Mouse (Mus musculus) midbrain, embryonic 16.5 days (tissue): ENCODE measurements at regions not wholly inside any gene's neighbourhood (a gene's known extent, or its start where the extent isn't known, plus 50 kb on each side); places are given as distances from the start of the nearest gene placed in this dataset.

Experiments used
- ATAC-seq: fragments of 200-750 bp; cut with Nextera tagmentation; 2 replicates; pipeline ENCODE4 v1.8.0; 2017; ENCODE audit warnings: moderate TSS enrichment
- H3K27ac ChIP-seq: fragments of 300-500 bp; sonication (generic); 2 replicates; pipeline ENCODE4 v1.5.1; 2014; ENCODE audit warnings: mild to moderate bottlenecking, low read length, mixed read lengths
- H3K27me3 ChIP-seq: fragments of 300-500 bp; sonication (generic); 2 replicates; pipeline ENCODE4 v1.6.1; 2014; ENCODE audit warnings: low read depth, low read length, mixed read lengths; ENCODE audit not compliant: control insufficient read depth, insufficient read depth
- H3K36me3 ChIP-seq: fragments of 300-500 bp; sonication (generic); 2 replicates; pipeline ENCODE4 v1.6.1; 2014; ENCODE audit warnings: mild to moderate bottlenecking, low read length, moderate library complexity, mixed read lengths; ENCODE audit not compliant: control insufficient read depth, insufficient read depth
- H3K4me1 ChIP-seq: fragments of 300-500 bp; sonication (generic); 2 replicates; pipeline ENCODE4 v1.6.1; 2014; ENCODE audit warnings: mild to moderate bottlenecking, low read length, mixed read lengths; ENCODE audit not compliant: control insufficient read depth, insufficient read depth
- H3K4me2 ChIP-seq: fragments of 300-500 bp; sonication (generic); 2 replicates; pipeline ENCODE4 v1.6.1; 2014; ENCODE audit warnings: mild to moderate bottlenecking, low read length, mixed read lengths
- H3K4me3 ChIP-seq: fragments of 300-500 bp; sonication (generic); 2 replicates; pipeline ENCODE4 v1.5.1; 2014; ENCODE audit warnings: low read depth, mild to moderate bottlenecking, low read length, moderate library complexity, mixed read lengths
- H3K9ac ChIP-seq: fragments of 300-500 bp; sonication (generic); 2 replicates; pipeline ENCODE4 v1.6.1; 2014; ENCODE audit warnings: low read depth, low read length, mixed read lengths
- H3K9me3 ChIP-seq: fragments of 300-500 bp; sonication (generic); replicated peaks from 2 replicates; pipeline ENCODE4 v1.6.1; 2014; ENCODE audit warnings: mild to moderate bottlenecking, low read length, mixed read lengths; ENCODE audit not compliant: control insufficient read depth, poor library complexity, severe bottlenecking
- WGBS: fragments of 180-500 bp; shearing (Covaris S2); extraction: QIAGEN DNeasy Blood & Tissue Kit; methylation state at CpG from one replicate; pipeline ENCODE4 v1.1.7; 2014; 5-methylcytosine and 5-hydroxymethylcytosine counted together

- H3K4me3 ChIP-seq = no peak overlapping the region
- H3K36me3 ChIP-seq = no peaks in the 10 kb centered on the region
- 72% methylated on average over 2 of the region's 2 CpGs for WGBS
- peaks cover 2% of the 10 kb centered on the region; the same call in 1 of the 2 replicates for H3K9me3 ChIP-seq
- H3K27me3 ChIP-seq = no peaks in the 10 kb centered on the region
- ATAC-seq = no peak
- no peak overlapping the region for H3K4me2 ChIP-seq
- H3K27ac ChIP-seq = no peak overlapping the region
- H3K9ac ChIP-seq = no peak overlapping the region
- H3K4me1 ChIP-seq = no peaks in the 10 kb centered on the region
Observed at GRCm38 (mm10) chr17:88303991-88304390, 136.5 kb upstream of the Foxn2 start.

GRCm38 (mm10) chr17:88305165-88305564, 135.3 kb upstream of the Foxn2 start:
- H3K4me1 ChIP-seq = no peaks in the 10 kb centered on the region
- H3K9me3 ChIP-seq = peaks cover 2% of the 10 kb centered on the region; the same call in 1 of the 2 replicates
- no peak overlapping the region for H3K4me3 ChIP-seq
- no peaks in the 10 kb centered on the region for H3K27me3 ChIP-seq
- H3K4me2 ChIP-seq = no peak overlapping the region
- no peak for ATAC-seq
- H3K27ac ChIP-seq = no peak overlapping the region
- no peak overlapping the region for H3K9ac ChIP-seq
- no peaks in the 10 kb centered on the region for H3K36me3 ChIP-seq
- 87% methylated on average over 9 of the region's 9 CpGs for WGBS

GRCm38 (mm10) chr17:88306325-88306724, 134.2 kb upstream of the Foxn2 start:
- no peak for ATAC-seq
- H3K36me3 ChIP-seq = no peaks in the 10 kb centered on the region

DNA sequence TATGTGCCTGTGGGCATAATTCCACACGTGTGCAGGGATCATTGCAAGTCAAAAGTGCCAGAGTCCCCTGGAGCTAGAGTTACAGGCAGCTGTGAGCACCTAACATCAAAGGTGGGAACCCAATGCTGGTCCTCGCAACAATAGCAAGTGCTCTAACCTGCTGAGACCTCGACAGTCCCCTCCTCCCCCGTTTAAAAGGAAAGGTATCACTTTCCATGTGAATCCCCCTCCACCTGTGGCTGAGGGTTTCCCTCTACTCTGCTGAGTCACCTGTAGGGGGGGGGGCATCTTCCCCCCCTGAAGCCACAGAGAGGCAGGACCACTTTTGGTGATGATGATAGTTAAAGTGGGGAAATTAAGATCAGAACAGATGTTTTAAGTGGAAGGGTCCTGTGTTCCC, 133.4 kb upstream of the Foxn2 start:
- H3K9me3 ChIP-seq = no peaks in the 10 kb centered on the region
- WGBS = 38% methylated on average over 4 of the region's 4 CpGs
- H3K27me3 ChIP-seq = no peaks in the 10 kb centered on the region
- H3K36me3 ChIP-seq = no peaks in the 10 kb centered on the region
- H3K4me1 ChIP-seq = no peaks in the 10 kb centered on the region
- H3K4me3 ChIP-seq = no peak overlapping the region
- no peak overlapping the region for H3K4me2 ChIP-seq
- no peak overlapping the region for H3K27ac ChIP-seq
- ATAC-seq = no peak
- no peak overlapping the region for H3K9ac ChIP-seq

More at GRCm38 (mm10) chr17:88306325-88306724, 134.2 kb upstream of the Foxn2 start:
- H3K4me3 ChIP-seq = no peak overlapping the region
- H3K27me3 ChIP-seq = no peaks in the 10 kb centered on the region
- no peak overlapping the region for H3K9ac ChIP-seq
- H3K4me2 ChIP-seq = no peak overlapping the region
- WGBS = 62% methylated on average over 9 of the region's 9 CpGs
- H3K27ac ChIP-seq = no peak overlapping the region
- no peaks in the 10 kb centered on the region for H3K9me3 ChIP-seq
- no peaks in the 10 kb centered on the region for H3K4me1 ChIP-seq

DNA sequence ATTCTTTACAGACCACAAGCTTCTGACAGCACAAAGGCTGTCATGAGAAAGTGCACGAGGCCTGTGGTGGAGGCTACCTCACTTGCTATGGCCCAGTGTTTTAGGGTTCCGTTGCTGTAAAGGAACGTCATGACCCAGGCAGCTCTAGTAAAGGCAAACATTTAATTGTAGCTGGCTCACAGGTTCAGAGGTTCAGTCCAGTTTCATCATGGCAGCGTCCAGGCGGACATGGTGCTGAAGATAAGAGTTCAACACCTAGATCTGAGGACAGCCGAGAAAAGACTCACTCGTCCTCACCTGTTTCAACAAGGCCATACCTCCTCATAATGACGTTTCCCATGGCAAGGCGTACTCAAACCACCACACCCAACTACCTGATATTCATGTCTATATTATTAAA, 132.7 kb upstream of the Foxn2 start:
- Histone ChIP-seq H3K9me3 (no peaks in the 10 kb centered on the region), H3K27me3 (no peaks in the 10 kb centered on the region), H3K36me3 (no peaks in the 10 kb centered on the region), H3K4me1 (no peaks in the 10 kb centered on the region), H3K27ac (no peak overlapping the region), H3K4me2 (no peak overlapping the region), H3K9ac (no peak overlapping the region), H3K4me3 (no peak overlapping the region)
- ATAC-seq = no peak
- WGBS = 93% methylated on average over 9 of the region's 9 CpGs

GRCm38 (mm10) chr17:88312876-88313275, 127.6 kb upstream of the Foxn2 start:
- ATAC-seq = no peak
- Histone ChIP-seq H3K4me1 (no peaks in the 10 kb centered on the region; the same call in 1 of the 2 replicates), H3K9ac (no peak overlapping the region), H3K9me3 (no peaks in the 10 kb centered on the region), H3K27me3 (no peaks in the 10 kb centered on the region), H3K36me3 (no peaks in the 10 kb centered on the region), H3K27ac (no peak overlapping the region), H3K4me3 (no peak overlapping the region), H3K4me2 (no peak overlapping the region)
- 89% methylated on average over 2 of the region's 2 CpGs for WGBS

- 48% methylated on average over 15 of the region's 15 CpGs for WGBS
- no peak overlapping the region for H3K4me3 ChIP-seq
- H3K36me3 ChIP-seq = no peaks in the 10 kb centered on the region
- no peak overlapping the region for H3K4me2 ChIP-seq
- no peak overlapping the region for H3K27ac ChIP-seq
- no peaks in the 10 kb centered on the region for H3K27me3 ChIP-seq
- H3K4me1 ChIP-seq = no peaks in the 10 kb centered on the region; the same call in 1 of the 2 replicates
- no peaks in the 10 kb centered on the region for H3K9me3 ChIP-seq
- ATAC-seq = peak; percentile 73
- H3K9ac ChIP-seq = no peak overlapping the region
Observed at GRCm38 (mm10) chr17:88316213-88316967, 124.1 kb upstream of the Foxn2 start.

DNA sequence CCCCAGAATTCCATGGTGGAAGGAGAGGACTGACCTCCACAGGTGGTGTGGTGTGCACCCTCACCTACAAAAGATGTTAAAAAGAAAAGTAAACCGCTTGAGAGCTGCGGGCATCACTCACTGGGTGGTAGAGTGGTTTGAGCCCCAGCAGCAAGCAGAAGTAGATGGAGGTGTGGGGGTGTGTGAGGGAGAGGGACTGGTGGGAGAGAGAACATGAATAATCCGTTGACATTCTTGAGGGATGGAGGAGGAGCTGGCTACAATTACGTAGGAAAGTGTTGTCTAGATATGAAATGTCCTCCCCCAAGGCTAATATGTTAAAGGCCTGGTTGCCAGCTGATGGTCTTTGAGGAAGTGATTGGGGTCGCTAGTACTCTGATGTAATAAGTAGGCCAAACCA, 123.2 kb upstream of the Foxn2 start:
- H3K36me3 ChIP-seq = no peaks in the 10 kb centered on the region
- ATAC-seq = no peak
- no peak overlapping the region for H3K27ac ChIP-seq
- no peak overlapping the region for H3K4me3 ChIP-seq
- no peak overlapping the region for H3K4me2 ChIP-seq
- H3K27me3 ChIP-seq = no peaks in the 10 kb centered on the region
- no peaks in the 10 kb centered on the region for H3K9me3 ChIP-seq
- H3K4me1 ChIP-seq = no peaks in the 10 kb centered on the region; the same call in 1 of the 2 replicates
- 79% methylated on average over 5 of the region's 5 CpGs for WGBS
- H3K9ac ChIP-seq = no peak overlapping the region

DNA sequence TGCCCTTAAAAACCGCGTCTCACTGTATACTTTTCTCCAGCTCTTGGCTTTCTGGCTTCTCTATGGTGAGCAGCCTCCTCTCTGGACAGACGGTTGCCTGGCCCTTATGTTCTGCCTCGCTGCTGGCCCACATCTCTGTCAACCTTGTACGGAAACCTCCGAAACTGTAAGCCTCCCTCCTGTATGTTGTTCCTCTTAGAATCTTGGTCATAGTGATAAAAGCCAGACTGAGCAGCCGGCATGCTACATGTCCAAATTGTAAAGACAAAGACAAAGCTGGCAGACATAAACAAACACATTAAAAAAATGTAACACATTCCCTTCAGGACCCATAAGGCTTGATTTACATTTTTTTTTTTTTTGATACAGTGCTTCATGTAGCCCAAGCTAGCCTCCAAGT, 122.7 kb upstream of the Foxn2 start:
- Histone ChIP-seq H3K9ac (no peak overlapping the region), H3K27ac (no peak overlapping the region), H3K4me2 (no peak overlapping the region), H3K9me3 (no peaks in the 10 kb centered on the region), H3K27me3 (no peaks in the 10 kb centered on the region; the same call in 1 of the 2 replicates), H3K4me1 (no peaks in the 10 kb centered on the region; the same call in 1 of the 2 replicates), H3K4me3 (no peak overlapping the region), H3K36me3 (no peaks in the 10 kb centered on the region)
- ATAC-seq = no peak
- 90% methylated on average over 7 of the region's 7 CpGs for WGBS
